Mouse (Mus musculus) gastrocnemius, postnatal 25 days (tissue): Measurements from ENCODE around the gene Cyp2u1. TPM values are rescaled to one million over a fixed set of nuclear protein-coding genes. Genes with fewer than 3 reads are reported as not detected.
A peak's percentile ranks its signal among the peaks of the same experiment; 100 is the strongest.

Source experiments
- DNase-seq: peaks from one replicate; pipeline ENCODE4 v3.0.0; 2022
- total RNA-seq, 2 experiments: library from RNA; stranded (reverse); gene quantifications; 1 replicate in 1 of 2; 2 replicates in 1 of 2; pipeline ENCODE4 v1.2.3; 2021

Gene Cyp2u1
- total RNA-seq, 2 experiments from 2014 or later: 10.4 to 12.3 TPM

GRCm38 (mm10) chr3:131255399-131255981 is 47.5 kb downstream of the Cyp2u1 start:
- no peak for DNase-seq

GRCm38 (mm10) chr3:131254991-131255390 is 48.0 kb downstream of the Cyp2u1 start:
- DNase-seq: no peak

GRCm38 (mm10) chr3:131251601-131252000 is 51.4 kb downstream of the Cyp2u1 start:
- DNase-seq: no peak

- DNase-seq: no peak
Measured at GRCm38 (mm10) chr3:131250978-131251377, 52.0 kb downstream of the Cyp2u1 start.

DNA sequence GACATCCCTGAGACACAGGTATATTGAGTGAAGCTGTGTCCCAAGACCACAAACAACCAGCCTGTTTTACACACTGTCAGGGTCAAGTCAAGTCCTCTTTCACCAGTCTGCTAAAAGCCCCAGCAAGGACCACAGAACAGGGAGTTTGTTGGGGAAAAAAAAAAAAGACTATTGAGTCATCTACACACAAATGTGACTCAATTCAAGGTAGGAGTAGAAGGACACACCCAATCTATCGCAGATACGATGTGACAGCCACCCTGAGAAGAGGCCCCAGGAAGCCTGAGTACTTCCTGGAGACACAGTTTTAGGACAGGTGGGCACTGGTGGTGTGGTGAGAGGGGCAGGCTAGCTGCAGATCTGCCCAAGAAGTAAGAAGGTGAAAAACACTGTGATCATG is 52.7 kb downstream of the Cyp2u1 start:
- no peak for DNase-seq

GRCm38 (mm10) chr3:131248444-131248843 is 54.6 kb downstream of the Cyp2u1 start:
- no peak for DNase-seq

DNA sequence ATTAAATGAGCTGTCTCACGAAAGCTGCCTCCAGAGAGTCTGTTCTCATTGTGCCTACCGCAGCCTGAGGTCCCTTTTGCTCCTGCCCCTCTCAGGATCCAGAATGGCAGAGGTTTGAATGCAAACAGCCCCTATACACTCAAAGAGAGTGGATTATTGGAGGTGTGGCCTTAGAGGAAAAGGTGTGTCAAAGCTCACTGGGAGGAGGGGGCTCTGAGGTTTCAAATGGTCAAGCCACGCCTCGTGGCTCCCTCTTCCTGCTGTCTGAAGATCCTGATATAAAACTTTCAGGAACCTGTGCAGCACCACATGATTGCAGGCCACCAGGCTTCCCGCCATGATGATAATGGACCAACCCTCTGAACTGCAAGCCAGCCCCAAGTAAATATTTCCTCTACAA is 55.2 kb downstream of the Cyp2u1 start:
- DNase-seq: no peak

- no peak for DNase-seq
Measured at GRCm38 (mm10) chr3:131247447-131247846, 55.6 kb downstream of the Cyp2u1 start.

DNA sequence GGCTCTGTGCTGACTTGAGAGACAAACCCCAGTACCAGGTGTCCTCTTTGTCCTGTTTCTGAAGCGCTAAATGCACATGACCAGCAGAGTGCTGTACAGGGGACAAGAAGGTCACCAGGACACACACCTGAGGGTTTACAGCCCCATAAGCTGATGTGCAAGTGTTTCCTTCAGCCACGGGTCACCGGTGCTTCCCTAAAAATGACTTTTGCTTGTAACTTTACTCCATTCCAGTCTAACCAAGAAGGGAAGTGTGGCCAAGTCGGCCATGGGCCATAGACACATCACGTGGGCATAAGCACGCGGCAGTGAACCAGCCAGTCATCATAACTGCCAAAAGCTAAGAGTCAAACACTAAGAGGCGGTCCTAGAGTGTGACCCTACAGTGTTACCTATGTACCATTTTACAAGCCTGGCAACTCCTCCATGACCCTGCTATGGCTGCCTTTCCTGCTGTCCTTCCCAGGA is 56.4 kb downstream of the Cyp2u1 start:
- no peak for DNase-seq

DNA sequence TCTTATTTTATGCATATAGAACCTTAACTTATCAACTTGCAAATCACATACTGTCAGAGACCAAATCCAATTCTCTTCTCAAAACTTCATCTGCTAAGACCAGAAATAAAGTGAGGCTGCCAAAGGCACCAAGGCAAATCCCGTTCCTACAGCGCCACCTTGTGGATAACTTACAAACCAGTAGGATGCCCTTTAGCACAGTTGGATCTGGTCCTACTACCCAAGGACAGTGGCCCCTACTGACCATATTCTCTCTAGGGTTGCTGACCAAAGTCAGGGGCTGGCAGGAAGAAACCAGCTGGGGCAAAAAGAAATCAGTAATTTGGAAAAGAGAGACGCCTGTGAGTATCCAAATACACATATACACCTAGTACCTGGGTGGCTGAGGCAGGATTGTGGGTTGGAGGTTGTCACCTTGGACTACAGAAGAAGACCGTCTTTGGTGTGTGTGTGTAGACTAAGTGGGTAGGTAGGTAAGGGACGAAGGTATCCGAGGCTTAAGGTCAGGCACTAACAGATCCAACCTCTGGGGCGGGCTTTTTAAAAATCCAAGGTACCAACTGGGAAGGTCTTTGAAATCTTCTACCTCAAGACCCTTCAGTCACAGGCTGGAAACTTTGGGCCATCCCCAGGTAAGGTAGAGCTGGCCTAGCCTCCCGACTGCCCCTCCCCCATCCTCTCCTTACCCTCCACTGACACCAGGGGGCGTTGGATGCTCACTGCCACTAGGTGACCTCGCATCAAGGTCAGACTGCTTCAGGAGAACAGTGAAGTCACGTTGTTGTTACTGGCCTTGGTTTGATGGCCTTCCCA is 57.1 kb downstream of the Cyp2u1 start:
- DNase-seq: peak; percentile 38

Other genes with a start within 250 kb of the Cyp2u1 start
- gene Lef1, start 192.8 kb downstream of the Cyp2u1 start, total RNA-seq: under 1 TPM; 0.13 to 0.35 TPM
- gene Hadh, start 31.1 kb downstream of the Cyp2u1 start, total RNA-seq: 100 to 1,000 TPM; 159 to 184 TPM
- 1 to 10 TPM; 1.6 to 2.6 TPM for gene Sgms2, start 188.2 kb upstream of the Cyp2u1 start, total RNA-seq